Mouse (Mus musculus) lung, postnatal 0 days (tissue): ENCODE measurements around the gene Tph1. TPM values are rescaled to one million over a fixed set of nuclear protein-coding genes. Genes with fewer than 3 reads are reported as not detected.
"Not testable (repeated sequence)": the region's sequence is repeated elsewhere in the genome, so short reads cannot be mapped to it uniquely, and the experiment has no call there.

ENCODE experiments used
- ATAC-seq: fragments of 200-750 bp; cut with Nextera tagmentation; 2 replicates; pipeline ENCODE4 v1.8.0; 2017; ENCODE audit warnings: moderate library complexity
- DNase-seq: peaks from one replicate; pipeline ENCODE4 v3.0.0-alpha.2; 2016; ENCODE audit warnings: low spot score
- H3K27ac ChIP-seq: fragments of 300-500 bp; sonication (generic); 2 replicates; pipeline ENCODE4 v1.5.1; 2014; ENCODE audit warnings: antibody characterized with exemption, mild to moderate bottlenecking, low read length, mixed read lengths
- H3K27me3 ChIP-seq: fragments of 300-500 bp; sonication (generic); replicated peaks from 2 replicates; pipeline ENCODE4 v1.6.1; 2014; ENCODE audit warnings: low read length, mixed read lengths; ENCODE audit not compliant: insufficient read depth
- H3K36me3 ChIP-seq: fragments of 300-500 bp; sonication (generic); 2 replicates; pipeline ENCODE4 v1.6.1; 2014; ENCODE audit warnings: low read length, mixed read lengths; ENCODE audit not compliant: insufficient read depth
- H3K4me1 ChIP-seq: fragments of 300-500 bp; sonication (generic); 2 replicates; pipeline ENCODE4 v1.6.1; 2014; ENCODE audit warnings: antibody characterized with exemption, low read depth, low read length, mixed read lengths; ENCODE audit not compliant: insufficient read depth
- H3K4me2 ChIP-seq: fragments of 300-500 bp; sonication (generic); replicated peaks from 2 replicates; pipeline ENCODE4 v1.6.1; 2014; ENCODE audit warnings: low read depth, mild to moderate bottlenecking, low read length, moderate library complexity, mixed read lengths
- H3K4me3 ChIP-seq: fragments of 300-500 bp; sonication (generic); 2 replicates; pipeline ENCODE4 v1.5.1; 2014; ENCODE audit warnings: low read depth, low read length
- H3K9ac ChIP-seq: fragments of 300-500 bp; sonication (generic); replicated peaks from 2 replicates; pipeline ENCODE4 v1.6.1; 2014; ENCODE audit warnings: low read depth, mild to moderate bottlenecking
- H3K9me3 ChIP-seq: fragments of 300-500 bp; sonication (generic); 2 replicates; pipeline ENCODE4 v1.6.1; 2016; ENCODE audit warnings: low read length, mixed read lengths
- CTCF ChIP-seq: IDR thresholded peaks from 2 replicates; pipeline ENCODE4 v1.5.1; 2016; ENCODE audit warnings: antibody characterized with exemption, mild to moderate bottlenecking
- EP300 ChIP-seq: IDR thresholded peaks from 2 replicates; pipeline ENCODE4 v1.6.1; 2016; ENCODE audit warnings: antibody characterized with exemption, mild to moderate bottlenecking, control low read depth
- WGBS: fragments of 180-500 bp; shearing (Covaris S2); extraction: QIAGEN DNeasy Blood & Tissue Kit; methylation state at CpG from one replicate; pipeline ENCODE4 v1.1.7; 2014; 5-methylcytosine and 5-hydroxymethylcytosine counted together
- polyA plus RNA-seq: library from polyadenylated mRNA; unstranded; fragments of >200 nt; fragmentation: Nextera tagmentation; extraction: Ambion mirVana; gene quantifications from 2 replicates; pipeline ENCODE4 v1.2.1, GENCODE M21; 2015

Gene Tph1
- polyA plus RNA-seq, 1 experiment from 2014 or later = 0.32 TPM

DNA sequence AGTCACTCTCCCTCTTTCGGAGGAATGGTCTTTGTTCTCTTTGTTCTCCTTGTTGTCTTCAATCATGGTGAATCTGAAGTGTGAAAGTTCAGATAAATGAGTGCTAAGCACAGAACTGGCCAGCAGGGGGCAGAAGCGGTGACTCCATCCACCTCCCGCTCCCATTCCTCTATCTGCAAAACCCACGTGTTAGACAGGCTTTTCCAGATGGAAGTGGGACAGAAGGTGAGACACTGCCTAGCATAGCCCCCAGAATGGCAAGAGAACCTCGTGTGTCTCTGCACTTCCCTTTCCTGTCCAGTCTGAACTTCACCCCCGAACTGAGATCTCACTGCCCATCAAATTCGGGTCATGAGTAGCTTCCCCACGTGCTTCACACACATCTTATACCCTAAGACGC lies 7.1 kb downstream of the Tph1 start:
- no peak overlapping the region for H3K27ac ChIP-seq
- H3K9ac ChIP-seq = no peak overlapping the region
- DNase-seq (peak; percentile 34), ATAC-seq (no peak)
- WGBS = 30% methylated on average over 9 of the region's 9 CpGs
- no peaks in the 10 kb centered on the region for H3K9me3 ChIP-seq
- H3K4me1 ChIP-seq = no peaks in the 10 kb centered on the region
- H3K4me3 ChIP-seq = no peak overlapping the region
- no peak for TF ChIP-seq EP300
- TF ChIP-seq CTCF = peak; percentile 73
- H3K27me3 ChIP-seq = 0 out of 2 replicates have a peak, but pooled peaks cover 3% of the 10 kb centered on the region
- no peak overlapping the region for H3K4me2 ChIP-seq
- no peaks in the 10 kb centered on the region for H3K36me3 ChIP-seq

DNA sequence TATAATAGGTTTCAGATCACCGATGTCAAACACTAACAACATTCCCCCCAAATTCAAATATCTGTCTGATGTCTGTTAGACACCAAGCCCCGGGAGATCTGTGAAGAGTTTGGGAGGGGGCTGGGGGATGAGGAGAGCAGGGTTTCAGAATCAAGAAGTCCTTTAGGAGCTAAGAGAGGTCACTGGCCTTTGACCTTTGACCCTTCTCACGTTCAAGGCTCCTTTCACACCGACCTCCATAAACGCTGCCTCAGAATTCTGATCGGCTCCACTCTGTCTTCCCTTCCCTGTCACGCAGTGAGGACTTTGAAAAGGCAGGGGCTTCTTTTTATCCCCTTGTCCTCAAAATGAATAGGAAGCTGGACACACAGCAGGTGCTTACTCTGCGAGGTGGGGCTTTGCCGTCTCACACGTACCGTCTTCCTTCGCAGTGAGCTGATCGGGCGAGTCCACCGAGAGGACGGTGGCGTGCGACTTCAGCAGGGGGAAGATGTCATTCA lies 10.7 kb downstream of the Tph1 start:
- 50% methylated on average over 18 of the region's 18 CpGs for WGBS
- Histone ChIP-seq H3K4me3 (no peak overlapping the region), H3K27ac (no peak overlapping the region), H3K4me1 (no peaks in the 10 kb centered on the region), H3K4me2 (no peak overlapping the region), H3K36me3 (no peaks in the 10 kb centered on the region), H3K9ac (no peak overlapping the region), H3K9me3 (no peaks in the 10 kb centered on the region), H3K27me3 (0 out of 2 replicates have a peak, but pooled peaks cover 3% of the 10 kb centered on the region)
- DNase-seq (no peak), ATAC-seq (no peak)
- TF ChIP-seq CTCF (no peak), EP300 (no peak)

DNA sequence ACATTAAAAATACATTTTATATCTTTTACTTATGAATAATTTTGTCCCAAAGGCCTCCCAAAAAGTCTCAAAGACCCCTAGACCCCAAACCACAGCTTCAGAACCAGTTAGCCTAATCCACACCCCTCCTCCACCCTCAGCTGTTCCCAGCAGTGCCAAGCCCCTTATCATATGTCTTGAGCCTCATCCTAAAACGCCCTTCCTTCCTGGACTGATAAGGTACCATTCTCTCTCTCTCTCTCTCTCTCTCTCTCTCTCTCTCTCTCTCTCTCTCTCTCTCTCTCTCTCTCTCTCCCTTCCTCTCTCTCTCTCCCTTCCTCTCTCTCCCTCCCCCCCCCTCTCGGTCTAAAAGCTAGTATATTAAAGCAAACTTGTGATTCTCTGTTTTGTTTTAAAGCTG lies 20.1 kb downstream of the Tph1 start:
- no peaks in the 10 kb centered on the region for H3K4me1 ChIP-seq
- no peak for TF ChIP-seq CTCF
- no peak for TF ChIP-seq EP300
- H3K27ac ChIP-seq = no peak overlapping the region
- no peak overlapping the region for H3K9ac ChIP-seq
- H3K9me3 ChIP-seq = no peaks in the 10 kb centered on the region
- WGBS = 44% methylated on average over 2 of the region's 2 CpGs
- H3K27me3 ChIP-seq = no peaks in the 10 kb centered on the region
- ATAC-seq = no peak
- H3K4me3 ChIP-seq = no peak overlapping the region
- H3K36me3 ChIP-seq = no peaks in the 10 kb centered on the region
- DNase-seq = no peak
- no peak overlapping the region for H3K4me2 ChIP-seq

DNA sequence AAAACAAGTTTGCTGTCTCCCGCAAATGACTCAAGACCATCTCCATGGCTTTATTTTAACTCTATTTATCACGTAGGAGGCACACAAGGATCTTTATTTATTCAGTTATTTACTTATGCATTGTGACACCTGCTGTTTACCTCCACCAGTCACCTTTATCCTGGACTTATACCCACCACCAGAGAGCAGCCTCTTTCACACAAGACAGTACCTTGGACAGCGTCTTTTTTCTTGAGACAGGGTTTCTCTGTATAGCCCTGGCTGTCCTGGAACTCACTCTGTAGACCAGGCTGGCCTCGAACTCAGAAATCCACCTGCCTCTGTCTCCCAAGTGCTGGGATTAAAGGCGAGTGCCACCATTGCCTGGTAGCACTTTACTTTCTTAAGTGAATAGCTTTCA lies 22.1 kb downstream of the Tph1 start:
- WGBS = 30% methylated on average over 5 of the region's 5 CpGs
- H3K4me3 ChIP-seq, H3K36me3 ChIP-seq, H3K9ac ChIP-seq, ATAC-seq, DNase-seq, H3K27me3 ChIP-seq, H3K9me3 ChIP-seq, H3K4me1 ChIP-seq, H3K27ac ChIP-seq, H3K4me2 ChIP-seq: not testable (repeated sequence)

DNA sequence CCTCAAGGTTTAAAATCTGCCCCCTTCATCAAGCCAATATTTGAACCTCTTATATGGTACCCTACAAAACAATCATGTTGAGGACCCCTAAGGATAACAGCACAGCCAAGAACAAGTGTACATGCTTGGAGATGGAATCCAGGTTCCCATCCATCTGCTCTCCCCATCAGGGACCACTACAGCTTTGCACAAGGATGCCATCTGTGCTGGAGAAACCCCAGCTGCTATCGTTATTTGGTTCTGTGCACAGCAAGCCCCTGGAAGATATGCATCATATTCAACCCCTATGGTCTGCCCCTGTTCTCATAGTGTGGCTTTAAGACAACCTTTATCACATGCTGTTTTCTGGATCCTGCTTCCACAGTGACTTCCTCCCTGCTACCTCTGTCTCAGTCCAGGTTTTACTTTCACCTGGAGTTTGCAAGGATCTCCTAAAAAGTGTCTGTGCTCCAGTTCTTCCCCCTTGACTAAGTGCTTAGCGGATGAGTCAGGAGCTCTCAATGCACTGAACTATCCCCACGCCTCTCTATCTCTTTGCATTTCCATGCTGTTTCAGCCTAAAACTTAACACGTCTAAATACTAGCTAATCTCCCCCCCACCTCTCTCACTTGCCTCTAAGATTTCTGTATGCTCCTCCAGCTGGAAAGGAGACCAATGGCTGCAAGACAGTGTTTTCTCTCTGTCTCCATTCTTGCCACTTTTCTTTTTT lies 23.8 kb downstream of the Tph1 start:
- no peak for TF ChIP-seq EP300
- TF ChIP-seq CTCF = no peak
- no peak overlapping the region for H3K4me2 ChIP-seq
- ATAC-seq (no peak), DNase-seq (no peak)
- H3K27ac ChIP-seq = no peak overlapping the region
- no peak overlapping the region for H3K9ac ChIP-seq
- no peak overlapping the region for H3K4me3 ChIP-seq
- H3K9me3 ChIP-seq = no peaks in the 10 kb centered on the region
- H3K36me3 ChIP-seq = no peaks in the 10 kb centered on the region
- 64% methylated on average over 4 of the region's 4 CpGs for WGBS
- H3K27me3 ChIP-seq = no peaks in the 10 kb centered on the region
- no peaks in the 10 kb centered on the region for H3K4me1 ChIP-seq

DNA sequence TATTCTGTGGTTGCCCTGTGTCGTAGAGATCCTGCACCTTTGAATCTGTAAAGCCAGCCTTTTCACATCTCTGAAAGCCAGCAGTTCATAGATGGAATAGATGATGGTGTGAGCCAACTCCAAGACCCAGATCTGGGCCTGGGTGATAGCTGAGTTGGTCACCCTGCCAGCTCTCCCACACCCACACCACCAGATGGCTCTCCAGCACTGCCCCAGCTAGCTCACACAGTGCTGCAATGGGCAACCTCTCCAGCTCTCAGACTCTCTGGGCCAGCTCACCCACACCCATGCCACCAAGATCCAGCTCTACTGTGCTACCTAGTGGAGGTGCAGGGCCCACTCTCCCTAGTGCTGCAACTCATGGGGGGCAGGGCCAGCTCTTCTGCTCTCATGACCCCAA lies 29.2 kb downstream of the Tph1 start:
- 79% methylated on average over 1 of the region's 1 CpGs for WGBS
- TF ChIP-seq EP300 (no peak), CTCF (no peak; the same call in 1 of the 2 replicates)
- no peak overlapping the region for H3K27ac ChIP-seq
- no peak overlapping the region for H3K4me2 ChIP-seq
- H3K36me3 ChIP-seq = no peaks in the 10 kb centered on the region
- H3K27me3 ChIP-seq = no peaks in the 10 kb centered on the region
- no peaks in the 10 kb centered on the region for H3K9me3 ChIP-seq
- 0 out of 2 replicates have a peak, but pooled peaks cover 7% of the 10 kb centered on the region for H3K4me1 ChIP-seq
- DNase-seq = no peak
- H3K9ac ChIP-seq = no peak overlapping the region
- H3K4me3 ChIP-seq = no peak overlapping the region
- ATAC-seq = no peak
